Mouse (Mus musculus) G1E (cell line): ENCODE data around the gene Cd6. TPM values are rescaled to one million over a fixed set of nuclear protein-coding genes. Genes with fewer than 3 reads are reported as not detected.

Experiments
- ATAC-seq: 2 replicates; pipeline ENCODE4 v1.8.0; 2016; ENCODE audit warnings: mild to moderate bottlenecking; ENCODE audit not compliant: insufficient number of reproducible peaks, poor library complexity, low FRiP score, severe bottlenecking; ENCODE audit errors: extremely low read depth
- DNase-seq: peaks from one replicate; pipeline ENCODE4 v3.0.0; 2012; ENCODE audit warnings: low spot score
- H3K27me3 ChIP-seq: 2 replicates; pipeline ENCODE4 v1.6.1; 2012; ENCODE audit warnings: mild to moderate bottlenecking, low read length, inconsistent platforms; ENCODE audit not compliant: insufficient read depth
- H3K36me3 ChIP-seq: replicated peaks from 2 replicates; pipeline ENCODE3; 2012; ENCODE audit warnings: mild to moderate bottlenecking, inconsistent platforms
- H3K4me1 ChIP-seq: 2 replicates; pipeline ENCODE4 v1.6.1; 2012; ENCODE audit warnings: low read depth, low read length, inconsistent platforms, mixed read lengths; ENCODE audit not compliant: insufficient read depth
- H3K4me3 ChIP-seq: 2 replicates; pipeline ENCODE4 v1.5.1; 2012; ENCODE audit warnings: low read depth, mild to moderate bottlenecking, inconsistent platforms, low read length, moderate library complexity, mixed read lengths
- H3K9me3 ChIP-seq: replicated peaks from 2 replicates; pipeline ENCODE4 v1.6.1; 2012; ENCODE audit warnings: inconsistent platforms
- CTCF ChIP-seq: IDR thresholded peaks from 2 replicates; pipeline ENCODE4 v1.5.1; 2012; ENCODE audit warnings: low read depth, low read length, inconsistent platforms, mixed read lengths
- GATA1 ChIP-seq: IDR thresholded peaks from 2 replicates; pipeline ENCODE4 v1.6.1; 2012; ENCODE audit warnings: borderline replicate concordance, low read length, inconsistent platforms, mixed read lengths
- GATA2 ChIP-seq: IDR thresholded peaks from 2 replicates; pipeline ENCODE4 v1.6.1; 2012; ENCODE audit warnings: low read depth, low read length, inconsistent platforms, borderline replicate concordance
- POLR2AphosphoS5 ChIP-seq: IDR thresholded peaks from 2 replicates; pipeline ENCODE4 v1.6.1; 2012; ENCODE audit warnings: low read depth, low read length, inconsistent platforms; ENCODE audit not compliant: insufficient replicate concordance
- TAL1 ChIP-seq: conservative IDR thresholded peaks from 2 replicates; pipeline ENCODE4 v1.6.1; 2012; ENCODE audit warnings: low read depth, low read length, inconsistent platforms, mixed read lengths
- polyA plus RNA-seq: library from polyadenylated mRNA; stranded (reverse); fragments of >175 nt; gene quantifications from 2 replicates; pipeline ENCODE4 v1.2.3, GENCODE M21; 2012
- total RNA-seq, 2 experiments: library from RNA; stranded (forward) in 1 of 2; stranded (reverse) in 1 of 2; fragments of 200-1000 nt in 1 of 2; fragments of >200 nt in 1 of 2; fragmentation: Nextera tagmentation in 1 of 2; gene quantifications; 2 replicates each; pipeline ENCODE4 v1.2.3; 2014 to 2017

Cd6 gene
- total and polyA plus RNA-seq, 3 experiments, result 0.11 TPM; not detected in 2

DNA sequence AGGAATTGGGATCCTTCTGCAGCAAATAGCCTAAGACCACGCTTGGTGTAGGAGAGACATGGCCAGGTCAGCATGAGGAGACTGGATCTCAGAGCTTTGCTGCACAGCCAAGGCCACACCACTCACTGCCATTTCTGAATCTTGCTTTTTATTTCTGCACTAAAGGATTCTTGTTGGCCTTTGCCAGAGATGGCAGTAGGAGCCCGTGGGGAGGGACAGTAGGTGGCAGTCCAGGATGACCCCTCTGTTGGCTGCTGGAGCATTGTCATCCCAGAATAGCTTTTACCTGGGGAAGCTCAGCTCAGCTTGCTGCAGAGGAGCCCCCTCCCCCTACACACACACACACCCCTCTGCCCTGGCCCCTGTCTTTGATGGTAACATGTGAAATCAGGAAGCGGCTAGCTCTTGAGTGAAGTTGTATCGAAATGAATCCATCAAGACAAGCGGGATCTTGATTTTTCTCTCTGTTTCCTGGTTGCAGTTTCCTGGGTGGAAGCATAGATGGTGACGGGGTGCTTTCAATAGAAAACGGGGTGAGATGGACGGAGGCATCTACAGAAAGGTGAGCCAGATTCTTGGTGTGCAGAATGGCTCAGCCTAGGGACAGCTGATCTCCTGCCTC is 68.0 kb downstream of the Cd6 start:
- TF ChIP-seq POLR2AphosphoS5 (no peak), CTCF (no peak), GATA1 (no peak), GATA2 (no peak), TAL1 (no peak)
- no peak for DNase-seq
- Histone ChIP-seq H3K4me3 (no peak overlapping the region), H3K4me1 (no peaks in the 10 kb centered on the region), H3K27me3 (no peaks in the 10 kb centered on the region), H3K36me3 (no peaks in the 10 kb centered on the region), H3K9me3 (no peaks in the 10 kb centered on the region)
- no peak for ATAC-seq

GRCm38 (mm10) chr19:10759983-10760831 is 69.7 kb downstream of the Cd6 start:
- no peak overlapping the region for H3K4me3 ChIP-seq
- H3K36me3 ChIP-seq, result no peaks in the 10 kb centered on the region
- no peak for ATAC-seq
- no peaks in the 10 kb centered on the region for H3K4me1 ChIP-seq
- no peak for DNase-seq
- H3K27me3 ChIP-seq, result no peaks in the 10 kb centered on the region
- TF ChIP-seq GATA1 (no peak), TAL1 (no peak), CTCF (no peak), POLR2AphosphoS5 (no peak), GATA2 (no peak)
- H3K9me3 ChIP-seq, result no peaks in the 10 kb centered on the region

DNA sequence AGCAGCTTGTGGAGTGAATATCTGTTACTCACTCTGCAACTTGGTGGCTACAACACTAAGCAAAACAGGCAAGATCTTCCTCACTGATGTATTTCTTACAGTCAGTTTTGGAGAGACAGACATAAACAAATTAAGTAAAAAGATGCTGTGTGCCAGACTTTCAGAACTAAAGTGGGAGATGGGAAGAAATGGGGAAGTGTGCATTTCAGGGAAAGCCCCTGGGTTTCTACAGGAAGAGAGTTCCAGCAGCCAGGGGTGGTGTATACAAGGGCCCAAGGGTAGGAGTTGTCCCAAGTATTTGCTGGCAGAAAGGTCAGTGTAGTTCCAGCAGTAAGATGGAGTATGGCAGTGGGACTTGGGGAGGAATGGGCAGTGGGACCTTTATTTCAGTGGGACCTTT is 70.3 kb downstream of the Cd6 start:
- TF ChIP-seq POLR2AphosphoS5 (no peak), TAL1 (no peak), GATA2 (no peak), CTCF (no peak), GATA1 (no peak)
- ATAC-seq, result no peak

DNA sequence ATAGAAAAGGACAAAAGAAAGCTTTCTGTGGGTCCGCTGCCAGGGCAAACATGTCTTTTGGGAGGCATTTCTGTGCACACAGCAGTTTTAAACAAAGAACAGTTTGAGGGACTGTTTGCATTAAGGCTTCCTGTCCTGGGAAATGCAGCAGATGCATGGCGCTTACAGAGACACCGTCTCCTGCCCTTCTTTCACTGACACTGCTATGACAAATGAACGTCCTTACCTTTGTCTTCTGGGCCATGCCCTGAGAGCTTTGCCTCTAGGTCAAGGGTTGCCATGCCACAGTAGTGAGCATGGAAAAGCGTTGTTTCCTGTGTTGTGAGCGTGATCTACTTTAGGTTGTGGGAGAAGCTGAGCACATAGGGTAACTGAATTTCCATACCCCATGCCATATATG is 71.2 kb downstream of the Cd6 start:
- Histone ChIP-seq H3K27me3 (no peaks in the 10 kb centered on the region), H3K4me3 (no peak overlapping the region), H3K36me3 (no peaks in the 10 kb centered on the region), H3K9me3 (no peaks in the 10 kb centered on the region), H3K4me1 (no peaks in the 10 kb centered on the region)
- DNase-seq, result no peak
- no peak for TF ChIP-seq GATA2
- no peak for ATAC-seq

More for the DNA sequence above, 70.3 kb downstream of the Cd6 start:
- no peaks in the 10 kb centered on the region for H3K36me3 ChIP-seq
- no peak overlapping the region for H3K4me3 ChIP-seq
- no peak for DNase-seq
- no peaks in the 10 kb centered on the region for H3K9me3 ChIP-seq
- H3K27me3 ChIP-seq, result no peaks in the 10 kb centered on the region
- no peaks in the 10 kb centered on the region for H3K4me1 ChIP-seq

GRCm38 (mm10) chr19:10757526-10757925 is 72.3 kb downstream of the Cd6 start:
- no peak for DNase-seq
- H3K4me3 ChIP-seq, result no peak overlapping the region
- H3K9me3 ChIP-seq, result no peaks in the 10 kb centered on the region
- no peaks in the 10 kb centered on the region for H3K27me3 ChIP-seq
- TF ChIP-seq TAL1, result no peak
- no peak for TF ChIP-seq CTCF
- ATAC-seq, result no peak
- no peaks in the 10 kb centered on the region for H3K4me1 ChIP-seq
- H3K36me3 ChIP-seq, result no peaks in the 10 kb centered on the region

GRCm38 (mm10) chr19:10757125-10757524 is 72.7 kb downstream of the Cd6 start:
- Histone ChIP-seq H3K4me3 (no peak overlapping the region), H3K27me3 (no peaks in the 10 kb centered on the region), H3K36me3 (no peaks in the 10 kb centered on the region), H3K4me1 (no peaks in the 10 kb centered on the region), H3K9me3 (no peaks in the 10 kb centered on the region)
- no peak for TF ChIP-seq CTCF
- no peak for TF ChIP-seq TAL1
- no peak for TF ChIP-seq POLR2AphosphoS5
- ATAC-seq (no peak), DNase-seq (no peak)

DNA sequence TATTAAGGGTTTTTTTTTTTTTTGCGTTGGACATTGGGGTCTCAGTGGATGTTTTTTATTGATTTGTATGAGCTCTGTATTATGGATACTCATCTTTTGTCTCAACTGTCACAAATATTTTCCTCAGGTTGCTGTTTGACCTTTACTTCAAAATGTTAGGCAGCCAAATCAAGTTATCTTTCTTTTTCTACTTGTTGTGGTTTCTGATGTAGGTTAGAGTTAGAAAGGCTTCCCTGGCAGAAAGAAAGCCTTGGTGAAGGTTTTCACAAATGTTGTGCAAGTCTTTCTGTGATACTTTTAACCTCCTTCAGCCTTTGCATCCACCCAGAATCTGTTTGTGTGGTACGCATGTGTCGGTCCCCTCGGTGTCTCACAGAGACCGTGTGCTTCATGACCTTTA is 77.2 kb downstream of the Cd6 start:
- Histone ChIP-seq H3K4me1 (no peaks in the 10 kb centered on the region), H3K27me3 (peaks cover 4% of the 10 kb centered on the region; the same call in 1 of the 2 replicates), H3K4me3 (no peak overlapping the region), H3K9me3 (no peaks in the 10 kb centered on the region), H3K36me3 (no peaks in the 10 kb centered on the region)
- no peak for DNase-seq
- ATAC-seq, result no peak
- TF ChIP-seq POLR2AphosphoS5, result no peak
- no peak for TF ChIP-seq CTCF
- TF ChIP-seq TAL1, result no peak
- no peak for TF ChIP-seq GATA1
- TF ChIP-seq GATA2, result no peak
